Mouse (Mus musculus) heart, adult 9 months (tissue): ENCODE results near the gene Ccdc51.

Experiments used
- DNase-seq, 2 experiments: peaks; one replicate each; pipeline ENCODE4 v3.0.0; 2022; ENCODE audit warnings: low spot score in 2 of 2

Gene Ccdc51

GRCm38 (mm10) chr9:109082124-109082800 is at the start of gene Ccdc51, which contains the start of gene Tma7:
Gene Ccdc51 (plus strand): TSS chr9:109082493.
Gene Tma7 (minus strand): TSS chr9:109082587.
- peak; percentile 85 to 90 for DNase-seq

GRCm38 (mm10) chr9:109038086-109038895 is 44.0 kb upstream of the Ccdc51 start, which contains the start of gene Shisa5:
Gene Shisa5 (plus strand): TSS chr9:109038565.
- DNase-seq, result peak; percentile 87 to 89

- peak; percentile 82 to 85 for DNase-seq
These were observed 43.4 kb upstream of the Ccdc51 start for GRCm38 (mm10) chr9:109038901-109039364.

GRCm38 (mm10) chr9:109039681-109040080 is 42.6 kb upstream of the Ccdc51 start:
- no peak for DNase-seq

GRCm38 (mm10) chr9:109040216-109040615 is 42.1 kb upstream of the Ccdc51 start:
- no peak for DNase-seq

GRCm38 (mm10) chr9:109040906-109041305 is 41.4 kb upstream of the Ccdc51 start:
- no peak for DNase-seq

GRCm38 (mm10) chr9:109041351-109041750 is 40.9 kb upstream of the Ccdc51 start:
- DNase-seq, result no peak

GRCm38 (mm10) chr9:109046306-109046705 is 36.0 kb upstream of the Ccdc51 start:
- DNase-seq, result peak in 1 of 2 experiments; percentile 61

GRCm38 (mm10) chr9:109049316-109049715 is 33.0 kb upstream of the Ccdc51 start:
- no peak for DNase-seq

GRCm38 (mm10) chr9:109049996-109050673 is 32.2 kb upstream of the Ccdc51 start:
- DNase-seq, result no peak

- DNase-seq, result no peak
These were observed 31.7 kb upstream of the Ccdc51 start for GRCm38 (mm10) chr9:109050674-109050997.

- no peak for DNase-seq
These were observed 31.2 kb upstream of the Ccdc51 start for GRCm38 (mm10) chr9:109051011-109051501.

GRCm38 (mm10) chr9:109051651-109052489 is 30.4 kb upstream of the Ccdc51 start:
- DNase-seq, result no peak

GRCm38 (mm10) chr9:109052490-109053260 is 29.6 kb upstream of the Ccdc51 start:
- no peak for DNase-seq

GRCm38 (mm10) chr9:109053366-109053765 is 28.9 kb upstream of the Ccdc51 start:
- DNase-seq, result no peak

- DNase-seq, result no peak
These were observed 28.4 kb upstream of the Ccdc51 start for GRCm38 (mm10) chr9:109053851-109054250.

- DNase-seq, result peak; percentile 83 to 90
These were observed 27.6 kb upstream of the Ccdc51 start for GRCm38 (mm10) chr9:109054712-109055111.

GRCm38 (mm10) chr9:109055271-109056030 is 26.8 kb upstream of the Ccdc51 start:
- DNase-seq, result no peak

GRCm38 (mm10) chr9:109056081-109056690 is 26.1 kb upstream of the Ccdc51 start:
- no peak for DNase-seq
